Mouse (Mus musculus) central nervous system, embryonic 18 days (tissue): ENCODE measurements around the gene Clcn5. TPM values are rescaled to one million over a fixed set of nuclear protein-coding genes. Genes with fewer than 3 reads are reported as not detected.

Experiments used
- polyA plus RNA-seq: library from polyadenylated mRNA; depleted of rRNA; stranded (reverse); fragments of >200 nt; gene quantifications from 2 replicates; pipeline ENCODE4 v1.2.3, GENCODE M21; 2012; rRNA removed

The Clcn5 gene
- 9.4 and 10.8 TPM in 2 replicates for polyA plus RNA-seq

GRCm38 (mm10) chrX:7319089-7319721 is at the start of gene Clcn5:
Gene Clcn5 (minus strand): TSS chrX:7319358.

Other genes starting within 250 kb of the Clcn5 start
- 8.4 and 8.9 TPM in 2 replicates for gene Usp27x, start 56.5 kb upstream of the Clcn5 start, polyA plus RNA-seq